Mouse (Mus musculus) heart, adult 2 months (tissue): Measurements from ENCODE around the gene Zfand3. TPM values are rescaled to one million over a fixed set of nuclear protein-coding genes. Genes with fewer than 3 reads are reported as not detected.

Experiments
- DNase-seq, 2 experiments: peaks; one replicate each; pipeline ENCODE4 v3.0.0; 2021
- H3K27ac ChIP-seq: fragments of 200-600 bp; 2 replicates; pipeline ENCODE4 v1.8.1; 2022
- H3K27me3 ChIP-seq: fragments of 200-500 bp; 2 replicates; pipeline ENCODE4 v1.6.1; 2012; ENCODE audit warnings: mild to moderate bottlenecking, low read length, inconsistent platforms, mixed read lengths; ENCODE audit not compliant: control insufficient read depth, insufficient read depth
- H3K36me3 ChIP-seq: fragments of 200-500 bp; 2 replicates; pipeline ENCODE4 v1.6.1; 2012; ENCODE audit warnings: low read length, inconsistent platforms; ENCODE audit not compliant: control insufficient read depth, insufficient read depth
- H3K4me1 ChIP-seq: fragments of 200-500 bp; 2 replicates; pipeline ENCODE4 v1.6.1; 2011; ENCODE audit warnings: low read length; ENCODE audit not compliant: control insufficient read depth, insufficient read depth
- H3K4me3 ChIP-seq: fragments of 200-600 bp; 2 replicates; pipeline ENCODE4 v1.8.1; 2022
- H3K79me2 ChIP-seq: fragments of 200-500 bp; replicated peaks from 2 replicates; pipeline ENCODE4 v1.6.1; 2012; ENCODE audit warnings: mild to moderate bottlenecking, inconsistent platforms, low read length, moderate library complexity, mixed read lengths; ENCODE audit not compliant: control insufficient read depth, insufficient read depth
- H3K9ac ChIP-seq: fragments of 200-500 bp; 2 replicates; pipeline ENCODE4 v1.6.1; 2012; ENCODE audit warnings: low read depth, mild to moderate bottlenecking, control low read depth, inconsistent platforms, low read length, mixed read lengths
- CTCF ChIP-seq: fragments of 200-600 bp; IDR thresholded peaks from 2 replicates; pipeline ENCODE4 v1.8.1; 2022; ENCODE audit warnings: antibody characterized with exemption, mild to moderate bottlenecking, moderate library complexity
- EP300 ChIP-seq: fragments of 200-500 bp; IDR thresholded peaks from 2 replicates; pipeline ENCODE4 v1.6.1; 2011; ENCODE audit warnings: low read depth, low read length, control low read depth; ENCODE audit not compliant: insufficient read depth
- POLR2A ChIP-seq: fragments of 200-500 bp; IDR thresholded peaks from 2 replicates; pipeline ENCODE4 v1.6.1; 2011; ENCODE audit warnings: mild to moderate bottlenecking, low read depth, low read length, control low read depth; ENCODE audit not compliant: insufficient read depth
- WGBS: fragments of 180-500 bp; shearing (Covaris S2); methylation state at CpG from one replicate; pipeline ENCODE4 v1.1.7; 2018; 5-methylcytosine and 5-hydroxymethylcytosine counted together
- intact Hi-C: fragments of 180-260 bp; cut with DNase I; formaldehyde crosslinking; loops from one replicate; pipeline ENCODE4 v1.15.1; 2025
- polyA plus RNA-seq: library from polyadenylated mRNA; depleted of rRNA; stranded (reverse); fragments of >200 nt; gene quantifications from 2 replicates; pipeline ENCODE4 v1.2.3, GENCODE M21; 2012
- total RNA-seq, 2 experiments: library from RNA; stranded (reverse); gene quantifications; 2 replicates each; pipeline ENCODE4 v1.2.3; 2021

Zfand3 gene
- total and polyA plus RNA-seq, 3 experiments, result 106 to 149 (median 130) TPM

GRCm38 (mm10) chr17:30137115-30137514 lies 132.6 kb downstream of the Zfand3 start:
- intact Hi-C loops, result no loop called here
- peaks cover 9% of the 10 kb centered on the region for H3K4me1 ChIP-seq
- no peaks in the 10 kb centered on the region for H3K27me3 ChIP-seq
- DNase-seq, result no peak
- 88% methylated on average over 4 of the region's 4 CpGs for WGBS
- H3K4me3 ChIP-seq, result no peak overlapping the region
- H3K36me3 ChIP-seq, result peaks cover 16% of the 10 kb centered on the region
- no peak overlapping the region for H3K27ac ChIP-seq
- H3K9ac ChIP-seq, result no peak overlapping the region
- TF ChIP-seq CTCF, result no peak
- TF ChIP-seq EP300, result no peak
- no peak for TF ChIP-seq POLR2A
- peaks cover 6% of the 10 kb centered on the region for H3K79me2 ChIP-seq

- no peak overlapping the region for H3K9ac ChIP-seq
- H3K4me1 ChIP-seq, result peaks cover 19% of the 10 kb centered on the region
- TF ChIP-seq POLR2A, result no peak
- no peaks in the 10 kb centered on the region for H3K27me3 ChIP-seq
- no peak overlapping the region for H3K4me3 ChIP-seq
- no peak for DNase-seq
- peaks cover 8% of the 10 kb centered on the region for H3K79me2 ChIP-seq
- intact Hi-C loops, result no loop called here
- H3K27ac ChIP-seq, result no peak overlapping the region
- peaks cover 18% of the 10 kb centered on the region for H3K36me3 ChIP-seq
- 65% methylated on average over 6 of the region's 6 CpGs for WGBS
These were observed 139.6 kb downstream of the Zfand3 start for GRCm38 (mm10) chr17:30144114-30144513.

GRCm38 (mm10) chr17:30145596-30146149 lies 141.1 kb downstream of the Zfand3 start:
- Histone ChIP-seq H3K27me3 (no peaks in the 10 kb centered on the region), H3K27ac (no peak overlapping the region)
- WGBS, result 51% methylated on average over 10 of the region's 10 CpGs

GRCm38 (mm10) chr17:30146555-30146954 lies 142.0 kb downstream of the Zfand3 start:
- no peak for DNase-seq
- H3K27me3 ChIP-seq, result no peaks in the 10 kb centered on the region
- H3K36me3 ChIP-seq, result peaks cover 18% of the 10 kb centered on the region
- TF ChIP-seq EP300 (no peak), POLR2A (no peak), CTCF (no peak)
- H3K4me1 ChIP-seq, result peaks cover 18% of the 10 kb centered on the region
- intact Hi-C loops, result no loop called here
- 43% methylated on average over 7 of the region's 7 CpGs for WGBS
- H3K4me3 ChIP-seq, result no peak overlapping the region
- no peak overlapping the region for H3K9ac ChIP-seq
- no peak overlapping the region for H3K27ac ChIP-seq
- peaks cover 10% of the 10 kb centered on the region for H3K79me2 ChIP-seq

More at GRCm38 (mm10) chr17:30145596-30146149, 141.1 kb downstream of the Zfand3 start:
- H3K9ac ChIP-seq, result no peak overlapping the region
- H3K79me2 ChIP-seq, result peaks cover 12% of the 10 kb centered on the region
- TF ChIP-seq EP300, result 0 out of 2 replicates have a peak, but pooled peaks have one; percentile 13
- peak; percentile 59 for TF ChIP-seq CTCF
- TF ChIP-seq POLR2A, result no peak
- H3K4me1 ChIP-seq, result peaks cover 18% of the 10 kb centered on the region
- intact Hi-C loops, result no loop called here
- DNase-seq, result no peak
- no peak overlapping the region for H3K4me3 ChIP-seq
- peaks cover 18% of the 10 kb centered on the region for H3K36me3 ChIP-seq

GRCm38 (mm10) chr17:30147897-30148296 lies 143.4 kb downstream of the Zfand3 start:
- 30% methylated on average over 1 of the region's 1 CpGs for WGBS
- H3K36me3 ChIP-seq, result peaks cover 18% of the 10 kb centered on the region
- TF ChIP-seq POLR2A (no peak), EP300 (no peak), CTCF (no peak)
- H3K9ac ChIP-seq, result no peak overlapping the region
- no peaks in the 10 kb centered on the region for H3K27me3 ChIP-seq
- no peak for DNase-seq
- peaks cover 9% of the 10 kb centered on the region for H3K79me2 ChIP-seq
- peak overlapping the region; percentile 71 for H3K27ac ChIP-seq
- H3K4me1 ChIP-seq, result peaks cover 21% of the 10 kb centered on the region
- H3K4me3 ChIP-seq, result no peak overlapping the region
- intact Hi-C loops, result no loop called here

GRCm38 (mm10) chr17:30148320-30148719 lies 143.8 kb downstream of the Zfand3 start:
- Histone ChIP-seq H3K36me3 (peaks cover 20% of the 10 kb centered on the region), H3K79me2 (peaks cover 8% of the 10 kb centered on the region), H3K4me1 (peaks cover 21% of the 10 kb centered on the region), H3K4me3 (no peak overlapping the region), H3K9ac (no peak overlapping the region), H3K27ac (peak overlapping the region; percentile 71), H3K27me3 (no peaks in the 10 kb centered on the region)
- WGBS, result 53% methylated on average over 6 of the region's 6 CpGs
- no peak for DNase-seq
- intact Hi-C loops, result no loop called here
- TF ChIP-seq CTCF, result no peak
- TF ChIP-seq POLR2A, result no peak
- TF ChIP-seq EP300, result no peak
